Mouse (Mus musculus) natural killer cell, adult 2 months (primary cell): Measurements from ENCODE around the gene Dst.
A peak's percentile ranks its signal among the peaks of the same experiment; 100 is the strongest.

Experiments used
- DNase-seq, 2 experiments: peaks; one replicate each; pipeline ENCODE4 v3.0.0; 2022; ENCODE audit warnings: low spot score in 2 of 2

The Dst gene

DNA sequence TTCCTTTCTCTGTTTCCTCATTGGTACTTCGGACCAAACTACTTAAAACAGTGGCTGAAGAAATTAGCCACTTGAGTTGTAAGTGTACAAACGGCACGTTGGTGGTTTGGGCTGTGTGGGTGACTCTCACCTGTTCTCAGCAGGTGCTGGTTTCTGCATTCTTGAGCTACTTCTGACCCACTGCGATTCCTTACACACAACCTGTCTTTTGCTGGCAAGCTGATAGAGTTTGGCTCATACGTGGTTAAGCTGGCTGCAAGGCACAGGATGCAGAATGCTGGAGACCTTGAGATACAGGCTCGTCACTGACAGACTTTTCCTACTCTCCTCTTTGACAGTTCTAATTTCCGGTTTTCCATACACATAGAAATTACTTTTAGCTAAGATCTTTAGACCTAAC lies 19.4 kb downstream of the Dst start:
- no peak for DNase-seq

DNA sequence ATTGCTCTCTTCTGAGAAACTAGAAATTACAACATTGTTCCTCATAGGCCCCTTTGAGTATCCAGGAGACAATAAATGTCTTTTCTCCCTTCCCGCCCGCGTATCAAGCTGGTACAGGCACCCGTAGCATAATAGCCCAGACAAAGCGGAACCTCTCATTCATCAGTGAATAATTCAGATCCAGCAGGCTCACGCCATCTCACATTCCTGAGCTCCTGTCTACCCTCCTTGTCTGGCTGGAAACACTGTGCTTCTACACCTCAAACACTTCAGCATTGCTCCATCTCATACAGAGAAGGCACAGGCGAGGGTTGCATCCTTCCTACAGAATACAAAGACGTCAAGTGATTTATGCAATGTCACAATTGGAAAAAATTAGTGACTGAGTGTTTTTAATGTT lies 23.8 kb downstream of the Dst start:
- no peak for DNase-seq

GRCm38 (mm10) chr1:33932196-33932595 lies 24.2 kb downstream of the Dst start:
- DNase-seq: no peak

DNA sequence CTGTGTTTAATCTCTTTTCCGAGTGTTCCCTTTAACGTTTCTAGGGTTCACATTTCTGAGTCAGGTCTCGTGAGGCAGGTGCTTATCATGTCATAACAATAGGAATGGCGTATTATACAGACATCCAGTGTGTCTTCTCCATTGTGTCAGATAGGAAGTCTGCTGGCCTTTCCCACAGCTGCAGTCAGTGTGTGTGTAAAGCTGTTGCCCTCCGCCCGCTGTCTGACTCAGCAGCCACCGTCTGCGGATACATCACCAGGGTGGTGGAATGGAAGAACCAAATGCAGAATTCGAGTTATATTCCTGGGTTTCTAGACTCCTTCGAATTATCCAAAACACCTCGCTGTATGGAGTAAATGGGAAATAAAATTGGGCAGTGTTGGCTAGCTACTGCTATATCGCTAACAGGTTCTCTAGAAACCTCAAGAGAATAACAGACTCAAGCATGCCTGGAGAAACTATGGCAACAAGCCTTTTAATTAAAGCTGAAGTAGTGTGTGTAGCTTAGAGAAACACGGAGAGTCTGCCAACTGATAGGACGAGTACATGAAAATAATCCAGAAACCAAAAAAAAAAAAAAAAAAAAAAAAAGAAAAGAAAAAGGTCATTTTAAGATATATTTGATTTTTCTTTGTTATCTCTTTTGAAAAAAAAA lies 24.9 kb downstream of the Dst start:
- no peak for DNase-seq

DNA sequence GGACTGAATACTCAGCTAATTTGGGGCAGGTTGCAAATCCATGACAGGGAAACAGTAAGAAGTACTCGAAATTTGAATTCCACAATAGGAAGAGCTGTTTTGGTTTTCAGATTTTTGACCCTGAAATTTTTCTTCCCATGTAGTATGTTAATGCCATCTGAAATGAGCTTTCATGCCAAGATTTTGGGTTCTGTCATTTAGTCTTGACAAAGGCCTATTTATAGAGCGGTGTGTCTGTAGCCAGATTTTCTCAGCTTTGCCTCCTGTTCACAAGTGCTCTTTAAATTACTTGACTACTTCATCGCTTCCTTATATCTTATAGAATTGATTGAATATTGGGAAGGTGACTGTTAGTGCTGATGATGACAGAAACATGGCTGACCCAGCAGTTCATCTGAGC lies 27.9 kb downstream of the Dst start:
- no peak for DNase-seq

GRCm38 (mm10) chr1:33939828-33940227 lies 31.8 kb downstream of the Dst start:
- no peak for DNase-seq

- no peak for DNase-seq
Observed at GRCm38 (mm10) chr1:33940364-33940928, 32.4 kb downstream of the Dst start.

DNA sequence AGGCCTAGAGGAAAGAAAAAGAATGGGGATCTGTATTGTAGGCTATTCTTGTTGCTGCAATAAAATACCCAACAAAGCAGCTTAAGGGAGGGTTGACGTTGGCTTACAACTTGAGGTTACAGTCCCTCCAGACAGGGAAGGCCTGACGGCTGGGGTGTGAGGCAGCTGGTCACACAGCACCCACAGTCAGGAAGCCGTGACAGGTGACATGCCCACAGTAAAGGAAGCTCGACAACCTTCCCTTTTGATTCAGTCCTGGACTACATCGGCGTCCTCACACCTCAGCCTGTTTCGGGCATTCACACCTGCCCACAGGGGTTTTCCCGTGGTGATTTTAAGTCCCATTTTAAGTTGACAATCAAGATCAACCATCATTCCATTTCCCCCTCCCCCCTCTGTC lies 34.6 kb downstream of the Dst start:
- DNase-seq: peak; percentile 51 to 72

DNA sequence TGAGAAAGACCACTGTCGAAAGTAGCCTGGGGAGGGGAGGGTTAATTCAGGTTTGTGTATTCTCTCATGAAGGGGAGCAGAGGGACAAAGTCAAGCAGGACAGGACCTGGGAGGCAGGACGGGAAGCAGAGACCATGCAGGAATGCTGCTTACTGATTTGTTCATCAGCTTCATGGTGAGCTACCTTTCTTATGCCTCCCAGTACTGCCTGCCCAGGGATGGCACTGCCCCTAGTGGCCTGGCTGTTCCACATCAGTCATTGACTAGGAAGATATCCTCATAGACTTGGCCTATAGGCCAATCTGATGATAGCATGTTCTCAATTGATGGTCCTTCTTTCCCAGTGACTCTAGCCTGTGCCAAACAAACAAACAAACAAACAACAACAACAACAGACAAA lies 35.9 kb downstream of the Dst start:
- no peak for DNase-seq

DNA sequence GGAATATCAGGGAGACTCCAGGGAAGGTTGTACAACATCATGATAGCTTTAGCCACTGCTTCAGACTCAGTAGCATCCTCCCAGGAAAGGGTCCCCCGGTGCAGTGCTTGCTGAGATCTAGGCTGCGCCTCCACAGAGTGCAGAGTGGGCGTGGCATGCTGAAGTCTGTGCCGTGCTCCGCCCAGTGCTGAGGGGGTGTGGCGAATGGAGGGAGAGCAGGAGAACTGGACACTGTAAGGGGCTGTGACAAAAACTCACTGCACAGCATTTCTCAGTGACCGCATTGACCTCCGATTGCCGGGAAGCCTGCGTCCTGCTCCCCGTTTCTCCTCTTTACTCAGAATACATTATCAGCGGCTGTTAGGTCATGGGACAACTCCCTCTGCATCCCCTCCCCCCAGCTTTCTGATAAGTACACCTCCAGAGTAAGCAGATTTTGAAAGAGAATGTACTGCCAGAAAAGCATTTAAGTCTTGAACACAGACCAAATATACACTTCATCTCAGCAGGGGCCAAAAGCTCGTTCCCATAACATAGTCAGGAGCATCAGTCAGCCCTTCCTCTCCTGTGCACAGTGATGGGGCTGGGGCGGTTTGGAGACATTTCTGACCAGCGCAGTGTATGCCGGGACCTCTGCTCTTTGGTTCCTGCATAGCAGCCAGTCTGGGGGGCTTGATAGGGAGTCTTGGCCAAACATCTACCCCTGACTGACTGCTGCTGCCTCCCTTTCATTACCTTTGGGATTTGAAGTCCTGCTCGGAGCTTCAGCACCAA lies 37.1 kb downstream of the Dst start:
- no peak for DNase-seq

DNA sequence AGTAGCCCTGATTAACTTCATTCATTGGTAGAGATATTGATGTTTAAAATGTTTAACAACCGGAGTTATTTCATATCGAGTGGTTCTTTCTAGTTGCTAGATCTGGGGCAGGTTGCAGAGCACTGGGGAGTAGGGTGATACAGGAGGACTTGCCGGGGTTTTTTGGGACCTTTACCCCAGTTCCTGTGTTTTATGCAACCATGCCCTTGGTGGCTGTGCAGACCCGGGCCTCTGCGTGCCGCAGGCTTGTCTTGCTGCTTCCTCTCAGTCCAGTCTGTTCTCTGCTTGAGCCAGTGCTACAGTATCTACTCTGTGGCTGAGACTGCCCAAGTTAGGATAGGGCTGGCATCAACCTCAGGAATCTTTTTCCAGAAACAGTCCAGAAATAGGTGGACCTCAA lies 37.7 kb downstream of the Dst start:
- DNase-seq: no peak

DNA sequence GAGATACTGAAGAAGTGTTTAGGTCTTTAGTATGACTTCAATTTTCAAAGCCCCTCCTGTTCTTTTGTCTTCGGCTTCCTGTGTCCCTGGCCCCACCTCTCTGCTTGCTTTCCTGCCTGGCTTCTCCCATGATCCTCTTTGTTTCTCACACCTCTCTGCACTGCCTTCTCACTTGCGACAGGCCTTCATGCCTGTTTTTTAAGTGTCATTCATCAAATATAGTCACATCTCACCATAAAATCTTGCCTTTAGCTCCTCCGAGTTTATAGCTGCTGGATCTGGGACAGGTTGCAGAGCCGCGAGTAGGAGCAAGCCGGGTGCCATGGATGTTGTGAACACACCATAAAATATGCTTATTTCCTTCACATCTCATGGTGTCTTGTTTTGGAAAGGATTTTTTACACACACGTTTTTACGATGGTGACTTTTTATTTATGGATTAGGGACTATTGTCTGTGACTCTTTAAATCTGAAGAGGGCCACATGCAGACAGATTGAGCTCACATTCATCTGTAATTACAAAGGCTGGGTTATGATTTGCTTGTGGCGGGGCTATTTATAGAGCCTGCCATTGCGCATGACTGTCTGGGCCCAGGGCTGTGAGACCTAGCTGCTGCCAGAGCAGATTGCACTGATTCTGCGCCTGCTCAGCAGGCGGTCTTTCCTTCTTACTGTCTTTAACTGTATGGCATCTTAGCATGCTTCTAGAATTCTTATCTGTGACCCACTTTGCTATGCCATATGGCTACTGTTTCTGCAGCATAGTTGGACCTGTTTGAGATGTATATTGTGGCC lies 38.8 kb downstream of the Dst start:
- peak in 1 of 2 experiments; percentile 6 for DNase-seq

- DNase-seq: no peak
Observed at GRCm38 (mm10) chr1:33947838-33948237, 39.8 kb downstream of the Dst start.

- no peak for DNase-seq
Observed at GRCm38 (mm10) chr1:33948511-33948910, 40.5 kb downstream of the Dst start.

GRCm38 (mm10) chr1:33955626-33956025 lies 47.6 kb downstream of the Dst start:
- no peak for DNase-seq

- no peak for DNase-seq
Observed at GRCm38 (mm10) chr1:33960439-33960838, 52.4 kb downstream of the Dst start.

GRCm38 (mm10) chr1:33964643-33965042 lies 56.6 kb downstream of the Dst start:
- DNase-seq: no peak

GRCm38 (mm10) chr1:33965824-33966223 lies 57.8 kb downstream of the Dst start:
- DNase-seq: no peak

DNA sequence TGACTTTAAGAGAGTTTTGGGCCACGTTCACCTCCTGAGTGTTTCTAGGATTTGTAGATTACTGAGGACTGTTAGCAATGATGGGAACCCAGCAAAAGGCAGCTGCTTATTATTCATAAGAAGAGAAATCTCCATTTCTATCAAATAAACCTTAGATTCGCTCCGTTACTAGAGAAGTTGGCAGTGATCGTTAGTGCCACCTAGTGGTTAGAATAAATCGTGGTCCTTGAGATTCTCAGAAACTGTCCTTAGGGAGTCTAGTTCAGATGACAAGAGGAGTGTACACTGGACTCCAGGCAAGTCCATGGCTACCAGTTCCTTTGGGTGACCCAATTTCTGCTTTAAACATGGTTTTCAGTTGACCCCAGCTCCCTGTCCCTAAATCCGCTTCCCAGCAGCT lies 58.3 kb downstream of the Dst start:
- DNase-seq: no peak

GRCm38 (mm10) chr1:33967206-33967605 lies 59.2 kb downstream of the Dst start:
- no peak for DNase-seq

GRCm38 (mm10) chr1:33969910-33970309 lies 61.9 kb downstream of the Dst start:
- no peak for DNase-seq

GRCm38 (mm10) chr1:33974401-33974800 lies 66.4 kb downstream of the Dst start:
- no peak for DNase-seq
